Mouse (Mus musculus) frontal cortex, postnatal 36 days (tissue): ENCODE results near the gene Ino80b.
A peak's percentile ranks its signal among the peaks of the same experiment; 100 is the strongest.
"Not testable (repeated sequence)": the region's sequence is repeated elsewhere in the genome, so short reads cannot be mapped to it uniquely, and the experiment has no call there.

Source experiments
- DNase-seq, 2 experiments: peaks; one replicate each; pipeline ENCODE4 v3.0.0; 2022; ENCODE audit warnings: low spot score in 2 of 2

Ino80b gene

GRCm38 (mm10) chr6:83125331-83125730 lies at the start of gene Ino80b:
Gene Ino80b (minus strand): TSS chr6:83125431.
- no peak for DNase-seq

GRCm38 (mm10) chr6:83172240-83172920 lies 47.1 kb upstream of the Ino80b start:
- DNase-seq: peak; percentile 72 to 84

DNA sequence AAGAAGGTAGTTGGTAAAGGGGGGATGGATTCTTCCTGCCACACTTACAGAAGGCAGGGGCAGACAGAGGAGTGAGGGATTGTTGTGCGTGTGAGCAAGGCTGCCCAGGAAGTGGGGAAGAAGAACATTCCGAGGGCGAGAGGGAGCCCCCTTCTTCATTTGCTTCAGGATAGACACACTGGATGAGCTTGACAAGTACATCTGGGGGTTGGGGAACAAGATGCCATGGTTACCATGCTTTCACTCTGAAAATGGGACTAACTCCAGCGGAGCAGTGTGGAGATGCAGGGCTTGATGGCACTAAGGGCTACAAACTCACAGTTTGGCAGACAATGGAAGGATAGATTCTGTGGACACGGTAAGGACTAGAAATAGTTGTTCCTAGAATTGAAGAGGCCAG lies 45.8 kb upstream of the Ino80b start:
- DNase-seq: no peak

DNA sequence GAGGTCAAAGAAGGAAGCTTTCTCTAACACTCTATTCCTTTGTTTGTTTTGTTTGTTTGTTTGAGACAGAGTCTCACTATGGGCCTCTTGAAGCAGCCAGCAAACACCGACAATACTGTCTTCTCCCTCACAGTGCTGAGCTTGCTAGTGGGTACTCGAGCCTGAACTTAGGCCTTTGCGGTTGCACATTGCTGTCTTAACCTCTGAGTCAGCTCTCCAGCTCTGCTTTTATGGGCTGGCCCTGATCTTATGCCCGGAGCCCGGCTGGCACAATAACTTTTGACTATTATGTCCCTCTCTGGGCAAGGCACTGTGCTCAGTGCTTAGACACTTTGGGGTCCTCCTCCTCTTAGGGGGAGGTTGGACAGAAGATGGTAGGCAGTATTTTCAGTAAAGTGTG lies 44.6 kb upstream of the Ino80b start:
- no peak for DNase-seq

GRCm38 (mm10) chr6:83166243-83166630 lies 41.0 kb upstream of the Ino80b start:
- DNase-seq: peak in 1 of 2 experiments; percentile 28

DNA sequence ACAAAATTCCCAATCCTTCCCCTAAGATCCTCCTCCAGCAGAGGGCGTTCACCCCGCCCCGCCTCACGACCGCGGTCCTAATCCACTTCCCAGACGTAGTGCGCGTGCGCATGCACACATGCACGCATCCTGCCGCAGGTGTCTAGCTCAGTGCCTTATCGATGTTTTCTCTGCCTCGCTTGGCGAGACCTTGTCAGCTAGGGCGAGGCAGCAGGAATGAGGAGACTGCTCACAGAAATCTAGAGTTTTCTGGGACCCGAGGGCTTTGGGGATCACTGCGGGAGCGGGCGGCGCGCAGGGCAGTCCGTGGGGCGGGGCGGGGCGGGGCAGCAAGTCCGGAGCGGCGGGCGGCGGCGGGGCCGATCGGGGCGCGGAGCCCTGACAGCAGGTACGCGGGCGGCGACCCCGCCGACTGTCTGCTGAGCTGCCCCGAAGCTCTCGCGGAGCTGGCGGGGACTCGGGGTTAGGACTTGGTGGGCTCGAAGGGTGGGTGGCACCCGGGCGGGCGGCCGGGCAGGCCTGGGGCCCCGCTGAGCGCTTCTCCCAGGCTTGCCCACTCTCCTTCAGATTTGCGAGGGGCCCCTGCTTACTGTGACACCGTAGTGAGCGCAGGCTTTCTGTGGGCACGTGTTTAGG lies 40.5 kb upstream of the Ino80b start, which contains the start of gene Dctn1:
TSS of gene Dctn1 (plus strand) at position 314 of the 636 bp plus-strand sequence.
- peak; percentile 93 to 96 for DNase-seq

GRCm38 (mm10) chr6:83165026-83165606 lies 39.9 kb upstream of the Ino80b start:
- no peak for DNase-seq

DNA sequence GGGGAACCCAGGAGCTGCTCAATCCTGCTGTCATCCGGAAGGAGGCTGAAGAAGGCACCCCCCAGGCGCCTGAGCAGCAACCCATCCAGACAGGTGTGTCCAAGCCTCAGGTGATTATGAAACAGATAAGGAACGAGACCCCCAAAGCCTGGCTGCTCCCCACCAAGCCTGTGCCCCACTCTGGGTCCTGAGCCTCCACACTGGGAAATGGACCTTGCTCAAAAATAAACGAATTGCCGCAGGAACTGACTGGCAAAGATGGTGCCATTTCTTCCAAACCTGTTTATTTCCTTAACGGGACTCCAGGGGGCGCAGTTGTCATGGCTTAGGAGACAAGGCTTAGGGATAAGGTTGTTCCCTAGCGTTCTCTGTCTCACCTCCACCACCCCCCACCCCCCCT lies 37.5 kb upstream of the Ino80b start:
- peak in 1 of 2 experiments; percentile 67 for DNase-seq

DNA sequence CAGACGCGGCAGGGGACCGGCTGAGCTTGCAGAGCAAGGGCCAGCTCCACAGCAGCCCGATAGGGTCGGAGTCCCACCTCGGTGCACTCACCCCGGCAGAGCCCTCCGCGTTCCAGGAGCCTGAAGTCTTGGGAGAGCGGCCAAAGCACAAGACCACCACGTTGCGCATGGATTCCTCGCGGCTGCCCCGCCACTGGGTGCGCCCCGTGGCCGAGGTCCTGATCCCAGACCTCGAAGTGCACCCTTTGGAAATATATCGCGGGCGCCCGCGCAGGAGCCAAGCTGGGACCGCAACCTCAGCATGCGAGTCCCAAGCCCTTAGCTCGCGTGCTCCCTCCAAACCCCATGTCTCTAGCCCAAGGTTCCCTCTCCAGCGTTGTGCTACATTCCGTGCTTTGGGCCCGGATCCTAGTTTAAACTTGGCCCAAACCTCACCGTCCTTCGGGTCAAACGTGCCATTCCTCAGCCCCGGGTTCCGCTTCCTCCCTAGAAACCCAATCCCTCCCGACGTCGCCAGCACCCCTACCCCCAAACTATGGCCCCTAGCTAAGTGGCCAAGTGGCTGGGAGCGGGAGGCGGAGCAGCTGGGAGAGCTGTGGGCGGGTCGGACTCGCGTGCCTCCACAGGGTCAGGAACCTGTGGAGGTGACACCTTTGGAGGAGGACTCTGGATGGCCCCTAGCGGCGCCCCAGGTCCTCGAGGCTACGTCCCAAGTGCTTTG lies 36.9 kb upstream of the Ino80b start:
- no peak for DNase-seq

- DNase-seq: no peak
These were observed 36.2 kb upstream of the Ino80b start for GRCm38 (mm10) chr6:83161442-83161841.

DNA sequence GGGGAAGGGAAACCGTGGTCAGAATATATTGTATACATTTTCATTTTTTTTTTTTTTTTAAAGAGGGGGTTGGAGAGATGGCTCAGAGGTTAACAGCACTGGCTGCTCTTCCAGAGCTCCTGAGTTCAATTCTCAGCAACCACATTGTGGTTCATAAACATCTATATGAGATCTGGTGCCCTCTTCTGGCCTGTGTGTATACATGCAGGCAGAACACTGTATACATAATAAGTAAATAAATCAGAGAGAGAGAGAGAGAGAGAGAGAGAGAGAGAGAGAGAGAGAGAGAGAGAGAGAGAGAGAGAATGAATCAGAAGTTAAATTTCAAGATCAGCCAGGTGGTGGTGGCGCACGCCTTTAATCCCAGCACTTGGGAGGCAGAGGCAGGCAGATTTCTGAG lies 34.2 kb upstream of the Ino80b start:
- not testable (repeated sequence) for DNase-seq

DNA sequence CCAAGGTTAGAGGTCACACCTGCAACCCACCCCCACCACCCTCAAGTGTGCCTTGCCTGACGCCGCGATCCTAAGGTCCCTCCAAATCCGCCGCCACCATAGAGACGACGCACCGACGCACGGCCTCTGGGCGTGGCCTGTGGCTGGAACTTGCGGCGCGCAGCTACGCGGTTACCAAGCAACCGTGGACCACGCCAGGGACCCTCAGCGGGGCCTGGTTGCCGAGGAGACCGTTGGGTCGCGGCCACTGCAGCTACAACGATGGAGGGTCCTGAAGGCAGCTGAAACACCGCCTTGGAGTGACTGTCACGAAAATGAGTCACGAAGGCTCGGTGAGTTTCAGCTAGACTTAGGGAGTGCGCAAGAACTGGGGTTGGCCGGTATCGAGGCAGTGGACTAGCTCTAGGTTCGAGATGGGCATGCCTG lies 31.0 kb upstream of the Ino80b start, which contains the start of the genes Wdr54 and 1700003E16Rik:
TSS of gene Wdr54 (minus strand) at position 139 of the 426 bp plus-strand sequence.
TSS of gene 1700003E16Rik (plus strand) at position 146 of the 426 bp plus-strand sequence.
- peak; percentile 79 for DNase-seq

DNA sequence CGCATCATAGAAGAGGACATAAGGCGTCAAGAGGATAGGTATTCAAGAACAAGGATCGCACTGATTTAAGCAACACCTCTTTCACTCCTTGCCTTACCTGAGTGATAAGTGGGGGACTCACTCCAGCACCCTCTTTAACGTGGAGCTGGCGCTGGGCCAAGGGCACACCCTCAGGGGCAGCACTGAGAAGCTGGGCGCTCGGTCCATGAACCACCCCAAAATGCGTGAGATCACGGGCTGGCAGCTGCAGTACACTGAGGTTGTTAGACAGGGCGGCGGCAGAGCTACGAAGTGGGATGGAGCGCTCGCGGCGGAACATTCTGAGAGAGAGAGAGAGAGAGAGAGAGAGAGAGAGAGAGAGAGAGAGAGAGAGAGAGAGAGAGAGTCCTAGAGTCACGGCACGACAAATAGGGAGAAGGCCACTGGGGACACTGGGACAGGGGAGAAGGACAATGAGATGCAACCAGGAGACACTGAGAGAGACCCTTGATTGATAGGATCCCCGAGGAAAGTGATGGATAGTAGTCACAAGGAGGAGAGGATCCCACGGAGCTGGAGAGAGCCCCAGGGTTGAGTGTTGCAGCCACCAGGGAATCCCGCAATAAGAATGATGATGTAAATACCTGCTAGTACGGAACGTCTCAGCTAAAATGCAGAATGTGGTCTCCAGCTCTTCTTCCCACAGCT lies 30.5 kb upstream of the Ino80b start:
- DNase-seq: peak in 1 of 2 experiments; percentile 37

GRCm38 (mm10) chr6:83153485-83153884 lies 28.3 kb upstream of the Ino80b start:
- DNase-seq: no peak

DNA sequence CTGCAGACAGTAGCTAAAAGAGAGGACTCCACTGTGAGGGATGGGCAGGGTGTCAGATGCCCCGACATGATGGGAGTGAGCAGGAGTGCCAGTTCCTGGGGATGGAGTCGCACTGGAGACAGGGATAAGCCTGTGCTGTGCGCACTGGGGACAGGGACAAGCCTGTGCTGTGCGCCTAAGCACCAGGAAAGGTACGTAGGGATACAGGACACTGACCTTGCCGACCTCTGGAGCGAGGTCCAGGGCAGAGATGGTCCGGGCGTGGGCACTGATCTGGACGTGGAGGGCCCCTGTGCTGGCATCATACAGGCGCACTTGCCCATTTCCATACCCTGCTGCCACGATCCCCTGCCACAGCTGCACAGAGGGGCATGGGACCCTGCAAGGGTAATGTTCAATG lies 27.8 kb upstream of the Ino80b start:
- no peak for DNase-seq

- no peak for DNase-seq
These were observed 26.5 kb upstream of the Ino80b start for GRCm38 (mm10) chr6:83151721-83152120.

GRCm38 (mm10) chr6:83147280-83147679 lies 22.0 kb upstream of the Ino80b start:
- no peak for DNase-seq

DNA sequence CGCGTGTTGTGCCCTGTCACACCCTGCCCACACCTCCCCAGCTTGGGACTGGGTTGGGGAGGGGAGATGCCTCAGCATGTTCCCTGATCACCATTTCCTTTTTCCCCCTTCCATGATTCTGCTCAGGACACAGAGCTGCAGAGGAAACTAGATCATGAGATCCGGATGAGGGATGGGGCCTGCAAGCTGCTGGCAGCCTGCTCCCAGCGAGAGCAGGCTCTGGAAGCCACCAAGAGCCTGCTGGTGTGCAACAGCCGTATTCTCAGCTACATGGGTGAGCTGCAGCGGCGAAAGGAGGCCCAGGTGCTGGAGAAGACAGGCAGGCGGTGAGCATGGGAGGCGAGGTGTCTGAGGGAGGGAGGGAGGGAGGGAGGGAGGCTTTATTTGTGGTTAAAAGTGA lies 20.6 kb upstream of the Ino80b start:
- no peak for DNase-seq

DNA sequence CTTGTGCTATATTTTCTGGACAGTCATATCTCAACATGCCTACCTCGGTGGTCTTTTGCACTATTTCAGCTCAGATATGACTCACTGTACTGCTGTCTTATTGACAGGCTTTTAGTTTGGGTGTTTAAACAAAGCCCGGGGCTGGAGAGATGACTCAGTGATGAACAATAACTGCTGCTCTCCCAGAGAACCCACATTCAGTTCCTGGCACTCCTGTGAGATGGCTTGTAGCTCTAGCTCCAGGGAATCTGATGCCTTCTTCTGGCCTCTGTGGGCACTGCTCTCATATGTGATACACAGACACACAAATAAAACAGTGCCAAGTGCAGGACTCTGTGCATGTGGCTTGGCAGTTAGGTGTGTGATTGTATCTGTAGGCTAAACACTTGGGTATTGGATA lies 20.0 kb upstream of the Ino80b start:
- DNase-seq: no peak

DNA sequence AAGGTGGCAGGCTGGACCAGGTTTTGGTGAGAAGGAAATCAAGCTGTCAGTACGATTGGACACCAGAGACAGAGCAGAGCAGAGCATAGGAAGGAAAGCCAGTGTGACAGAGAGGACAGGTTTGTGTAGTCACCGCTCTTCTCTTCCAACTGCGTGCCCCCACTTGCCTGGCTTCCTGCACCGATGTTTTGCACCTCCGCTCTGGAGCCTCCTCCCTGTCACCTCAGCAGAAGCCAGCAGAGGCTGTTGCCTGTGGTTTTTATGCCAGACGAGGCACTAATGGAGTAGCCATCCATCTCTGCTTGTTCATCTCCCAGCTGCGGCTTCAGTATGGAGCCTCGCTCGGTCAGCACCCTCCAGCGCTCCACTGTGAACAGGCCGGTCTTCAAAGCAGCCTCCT lies 17.7 kb upstream of the Ino80b start:
- DNase-seq: peak; percentile 51 to 55

GRCm38 (mm10) chr6:83142211-83142731 lies 17.0 kb upstream of the Ino80b start:
- DNase-seq: peak; percentile 72 to 76
